Mouse (Mus musculus): ENCODE results near the gene Nr5a2.
"Not testable (repeated sequence)": the region's sequence is repeated elsewhere in the genome, so short reads cannot be mapped to it uniquely, and the experiment has no call there.

Nr5a2 gene

DNA sequence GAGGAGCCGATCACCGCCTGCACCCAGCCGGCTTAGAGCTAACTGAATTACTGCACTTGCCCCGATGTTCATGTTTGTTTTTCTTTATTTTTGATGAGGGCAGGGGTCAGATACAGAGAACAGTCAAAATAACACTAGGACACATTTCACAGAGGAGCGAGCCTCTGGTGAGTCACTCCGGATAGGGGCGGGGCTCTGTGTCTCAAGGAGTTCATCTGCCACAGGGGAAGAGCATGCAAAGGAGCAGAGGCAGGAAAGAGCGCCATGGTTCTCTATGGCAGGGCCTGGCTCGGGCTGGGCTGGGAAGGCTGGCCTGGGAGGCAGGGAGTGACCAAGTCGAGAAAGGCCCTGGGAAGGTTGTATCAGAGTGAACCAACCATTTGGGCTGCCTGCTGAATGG, 121.0 kb downstream of the Nr5a2 start:
- no peak for DNase-seq (ENCODE audit: low spot score in 2 of 2)

DNA sequence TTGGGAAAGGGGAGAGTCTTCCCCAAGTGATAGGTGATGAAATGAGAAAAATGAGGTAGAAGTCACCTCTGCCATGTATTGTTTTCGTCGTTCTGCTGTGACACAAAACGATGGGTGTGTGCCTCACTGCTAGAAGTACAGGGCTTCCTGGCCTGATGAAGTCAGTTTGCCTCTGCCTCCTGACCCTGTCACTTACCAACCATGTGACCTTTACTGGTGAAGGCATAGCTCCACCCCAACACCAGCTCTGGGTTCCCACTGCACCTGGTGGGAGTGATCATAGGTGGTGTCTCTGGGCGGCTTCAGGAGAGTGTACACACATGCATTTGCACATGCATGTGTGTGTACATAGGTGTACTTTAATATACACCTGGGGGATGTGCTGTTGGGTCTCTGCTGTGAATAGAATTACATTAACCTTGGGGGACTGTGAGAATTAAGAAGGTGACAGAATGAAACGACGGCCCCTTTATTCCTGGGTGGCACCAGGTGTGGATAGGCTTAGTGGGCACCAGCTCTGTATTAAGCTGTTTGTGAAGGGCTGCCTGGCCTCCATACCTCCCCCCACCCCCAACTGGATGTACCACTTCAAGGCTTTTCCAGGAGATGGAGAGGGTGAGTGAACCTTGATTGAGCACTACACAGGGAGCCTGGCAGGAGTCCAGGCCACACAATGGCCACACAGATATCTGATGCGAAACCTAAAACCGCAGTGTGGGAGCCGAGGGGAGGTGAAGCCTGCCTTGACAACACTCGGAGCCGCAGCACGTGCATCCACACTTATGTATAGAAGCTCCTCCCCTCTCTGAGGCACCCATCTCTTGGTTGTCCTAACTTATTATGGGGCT, 127.7 kb downstream of the Nr5a2 start:
- DNase-seq (ENCODE audit: low spot score in 2 of 2): no peak

- DNase-seq (ENCODE audit: low spot score in 2 of 2): no peak
Measured at GRCm38 (mm10) chr1:136830992-136831391, 129.3 kb downstream of the Nr5a2 start.

DNA sequence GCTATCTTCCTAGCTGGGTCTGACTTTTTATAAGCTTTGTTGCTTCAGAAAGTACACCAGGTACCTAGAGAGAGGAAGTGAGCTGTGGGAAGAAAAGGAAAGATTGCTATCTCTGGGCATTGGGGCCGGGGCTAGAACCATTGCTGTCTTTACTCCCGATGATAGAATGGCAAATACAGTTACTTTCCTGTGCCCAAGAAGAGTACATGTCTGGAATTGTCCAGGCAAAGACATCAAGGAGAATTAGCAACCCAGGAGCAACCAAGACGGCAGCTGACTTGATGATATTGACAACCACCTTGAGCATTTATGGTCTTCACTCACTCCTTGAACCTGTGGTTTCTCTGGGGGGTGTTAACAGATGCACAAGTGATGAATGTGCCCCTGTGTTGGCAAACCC, 130.3 kb downstream of the Nr5a2 start:
- no peak for DNase-seq (ENCODE audit: low spot score in 2 of 2)

DNA sequence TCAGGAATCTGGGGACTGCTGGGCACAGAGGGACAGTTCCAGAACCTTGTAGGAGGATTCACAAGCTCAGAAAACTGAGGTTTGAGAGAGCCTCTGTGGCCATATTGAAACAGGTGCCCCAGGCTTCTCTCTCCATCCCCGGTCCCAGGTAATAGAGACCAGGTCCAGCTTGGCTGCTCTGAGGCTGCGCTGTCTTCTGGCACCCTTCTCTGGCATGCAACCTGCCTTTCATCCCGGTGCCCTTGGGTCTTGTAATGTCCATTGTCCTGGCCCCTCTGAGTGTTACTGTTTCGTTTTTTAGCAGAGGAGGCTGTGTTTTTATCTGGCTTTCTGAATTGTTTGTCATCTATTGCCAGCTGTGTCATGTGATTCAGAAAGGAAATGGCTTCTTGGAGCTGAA, 136.4 kb downstream of the Nr5a2 start:
- no peak for DNase-seq (ENCODE audit: low spot score in 2 of 2)

DNA sequence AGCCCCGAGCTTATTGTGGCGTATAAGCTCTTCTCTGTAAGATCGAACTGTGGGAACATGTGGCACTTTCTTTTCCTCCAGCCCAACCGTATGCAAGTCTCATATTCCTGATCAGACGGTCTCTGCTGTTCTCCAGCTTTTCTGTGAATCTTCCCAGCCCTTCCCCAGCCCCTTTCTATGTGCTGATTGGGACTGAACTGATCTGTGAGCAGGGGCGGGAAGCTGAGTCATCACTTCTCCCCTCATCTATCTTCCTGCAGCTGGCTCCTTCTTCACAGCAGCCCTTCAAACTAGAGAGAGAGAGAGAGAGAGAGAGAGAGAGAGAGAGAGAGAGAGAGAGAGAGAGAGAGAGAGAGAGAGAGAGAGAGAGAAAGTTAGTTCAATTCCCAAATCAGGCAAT, 159.6 kb downstream of the Nr5a2 start:
- DNase-seq (ENCODE audit: low spot score in 2 of 2): no peak

DNA sequence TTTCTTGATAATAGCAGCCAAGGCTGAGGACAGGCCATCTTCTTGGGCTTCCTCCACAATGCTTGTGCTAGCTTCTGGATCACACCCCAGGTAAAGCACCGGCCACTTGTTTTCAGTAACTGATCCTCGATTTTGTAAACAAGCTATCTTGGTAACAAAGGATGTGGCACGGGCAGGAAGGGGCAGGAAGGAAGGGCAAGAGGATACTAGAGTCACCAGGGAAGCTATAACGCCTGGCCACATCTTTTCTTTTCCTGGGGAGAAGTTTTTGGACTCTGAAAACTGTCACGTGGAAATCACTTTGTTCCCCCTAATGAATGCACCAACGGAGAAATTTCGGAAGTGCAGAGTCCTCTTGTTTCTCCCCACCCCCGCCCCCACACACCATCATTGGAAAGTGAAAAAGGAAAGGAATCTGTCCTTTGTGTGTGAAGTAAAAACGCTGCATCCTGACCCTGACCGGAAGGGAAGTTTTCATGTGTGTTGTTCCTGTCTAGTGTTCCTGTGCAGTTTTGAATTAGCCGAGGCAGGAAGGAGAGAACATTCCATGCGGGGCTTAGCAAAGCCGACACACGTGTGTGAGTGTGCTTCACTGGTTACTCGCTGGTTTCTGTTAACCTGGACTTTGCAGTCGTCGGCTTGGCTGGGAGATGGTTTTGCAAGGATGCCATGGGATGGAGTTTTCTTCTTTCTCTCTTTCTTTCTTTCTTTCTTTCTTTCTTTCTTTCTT, 163.7 kb downstream of the Nr5a2 start:
- DNase-seq (ENCODE audit: low spot score in 2 of 2): no peak

GRCm38 (mm10) chr1:136792957-136793883, 167.0 kb downstream of the Nr5a2 start:
- DNase-seq (ENCODE audit: low spot score in 2 of 2): not testable (repeated sequence)
